Mouse (Mus musculus) C2C12 (cell line): ENCODE data around the gene Clcf1.

Experiments
- CEBPB ChIP-seq: IDR thresholded peaks from one replicate; pipeline ENCODE4 v1.6.1; 2011; ENCODE audit warnings: low read depth, mild to moderate bottlenecking, control low read depth, moderate library complexity
- CTCF ChIP-seq: IDR thresholded peaks from one replicate; pipeline ENCODE4 v1.5.1; 2011; ENCODE audit not compliant: control insufficient read depth, insufficient read depth, insufficient read length
- FOSL1 ChIP-seq: IDR thresholded peaks from one replicate; pipeline ENCODE4 v1.8.0; 2011; ENCODE audit warnings: mild to moderate bottlenecking, low read length; ENCODE audit not compliant: poor library complexity, insufficient read depth, severe bottlenecking
- MAX ChIP-seq: IDR thresholded peaks from one replicate; pipeline ENCODE4 v1.6.1; 2011; ENCODE audit warnings: mild to moderate bottlenecking, control low read depth
- MYOD1 ChIP-seq: IDR thresholded peaks from one replicate; pipeline ENCODE4 v1.6.1; 2011; ENCODE audit warnings: low read depth; ENCODE audit not compliant: control insufficient read depth, insufficient read length
- MYOG ChIP-seq: IDR thresholded peaks from one replicate; pipeline ENCODE4 v1.6.1; 2011; ENCODE audit not compliant: control insufficient read depth, insufficient read length; ENCODE audit errors: extremely low read depth
- USF1 ChIP-seq: IDR thresholded peaks from one replicate; pipeline ENCODE4 v1.6.1; 2011; ENCODE audit warnings: low read depth, mild to moderate bottlenecking, control low read depth, moderate library complexity

- TF ChIP-seq CTCF = no peak
- TF ChIP-seq MAX = no peak
- TF ChIP-seq MYOD1 = no peak
- no peak for TF ChIP-seq USF1
- no peak for TF ChIP-seq MYOG
- no peak for TF ChIP-seq FOSL1
- TF ChIP-seq CEBPB = no peak
Measured at GRCm38 (mm10) chr19:4232186-4232572, 18.1 kb downstream of the Clcf1 start.
